Mouse (Mus musculus) embryo, embryonic 11.5 days (tissue): ENCODE results near the gene Trpm3.

Experiments
- DNase-seq: peaks from one replicate; pipeline ENCODE4 v3.0.0-alpha.2; 2012; ENCODE audit warnings: low read depth, low spot score

Trpm3 gene

GRCm38 (mm10) chr19:22635635-22636034 is 496.8 kb downstream of the Trpm3 start:
- DNase-seq: no peak

GRCm38 (mm10) chr19:22637786-22638185 is 498.9 kb downstream of the Trpm3 start:
- DNase-seq: no peak

GRCm38 (mm10) chr19:22638394-22638954 is 499.6 kb downstream of the Trpm3 start:
- DNase-seq: no peak

GRCm38 (mm10) chr19:22642124-22642523 is 503.3 kb downstream of the Trpm3 start:
- no peak for DNase-seq

- DNase-seq: no peak
Measured at GRCm38 (mm10) chr19:22656466-22657215, 517.8 kb downstream of the Trpm3 start.

GRCm38 (mm10) chr19:22657251-22657650 is 518.4 kb downstream of the Trpm3 start:
- no peak for DNase-seq

- no peak for DNase-seq
Measured at GRCm38 (mm10) chr19:22665401-22665800, 526.6 kb downstream of the Trpm3 start.

- no peak for DNase-seq
Measured at GRCm38 (mm10) chr19:22670222-22670621, 531.4 kb downstream of the Trpm3 start.

GRCm38 (mm10) chr19:22672892-22673291 is 534.0 kb downstream of the Trpm3 start:
- no peak for DNase-seq

- no peak for DNase-seq
Measured at GRCm38 (mm10) chr19:22676206-22676605, 537.4 kb downstream of the Trpm3 start.

GRCm38 (mm10) chr19:22682238-22682637 is 543.4 kb downstream of the Trpm3 start:
- DNase-seq: no peak

GRCm38 (mm10) chr19:22691995-22692394 is 553.1 kb downstream of the Trpm3 start:
- DNase-seq: no peak

GRCm38 (mm10) chr19:22692553-22692952 is 553.7 kb downstream of the Trpm3 start:
- DNase-seq: no peak

GRCm38 (mm10) chr19:22692956-22693355 is 554.1 kb downstream of the Trpm3 start:
- no peak for DNase-seq

- DNase-seq: no peak
Measured at GRCm38 (mm10) chr19:22695423-22695822, 556.6 kb downstream of the Trpm3 start.

- no peak for DNase-seq
Measured at GRCm38 (mm10) chr19:22698737-22699136, 559.9 kb downstream of the Trpm3 start.

GRCm38 (mm10) chr19:22700871-22701651 is 562.2 kb downstream of the Trpm3 start:
- no peak for DNase-seq

- no peak for DNase-seq
Measured at GRCm38 (mm10) chr19:22703876-22704275, 565.0 kb downstream of the Trpm3 start.

- DNase-seq: no peak
Measured at GRCm38 (mm10) chr19:22705414-22705813, 566.6 kb downstream of the Trpm3 start.

- DNase-seq: no peak
Measured at GRCm38 (mm10) chr19:22719027-22719426, 580.2 kb downstream of the Trpm3 start.

GRCm38 (mm10) chr19:22729846-22730245 is 591.0 kb downstream of the Trpm3 start:
- DNase-seq: no peak

- no peak for DNase-seq
Measured at GRCm38 (mm10) chr19:22730971-22731370, 592.1 kb downstream of the Trpm3 start.

GRCm38 (mm10) chr19:22736870-22737269 is 598.0 kb downstream of the Trpm3 start:
- no peak for DNase-seq
